Mouse (Mus musculus) MEL (cell line): ENCODE data around the gene Gm2115. TPM values are rescaled to one million over a fixed set of nuclear protein-coding genes. Genes with fewer than 3 reads are reported as not detected.

ENCODE experiments used
- DNase-seq: peaks from one replicate; pipeline ENCODE4 v3.0.0; 2011; ENCODE audit warnings: low read depth, low spot score
- H3K27ac ChIP-seq: 2 replicates; pipeline ENCODE4 v1.5.1; 2012; ENCODE audit warnings: low read depth, mild to moderate bottlenecking, control low read depth, low read length, moderate library complexity; ENCODE audit not compliant: control insufficient read depth
- H3K27me3 ChIP-seq, 2 experiments: fragments of 150-350 bp in 1 of 2; sonication (generic) in 1 of 2; 2 replicates each; pipeline ENCODE4 v1.6.1; 2012; ENCODE audit warnings: low read length in 2 of 2, mild to moderate bottlenecking in 2 of 2, improper control_type of control experiment in 1 of 2, moderate library complexity in 1 of 2; ENCODE audit not compliant: insufficient read depth in 2 of 2, control insufficient read depth in 1 of 2
- H3K36me3 ChIP-seq, 2 experiments: 2 replicates each; pipeline ENCODE4 v1.6.1; 2012 to 2014; ENCODE audit warnings: low read length in 2 of 2, improper control_type of control experiment in 1 of 2, inconsistent platforms in 1 of 2, mild to moderate bottlenecking in 1 of 2; ENCODE audit not compliant: insufficient read depth in 2 of 2, control insufficient read depth in 1 of 2
- H3K4me1 ChIP-seq, 2 experiments: fragments of 150-350 bp in 1 of 2; sonication (generic) in 1 of 2; 2 replicates each; pipeline ENCODE4 v1.6.1; 2012; ENCODE audit warnings: low read length in 2 of 2, improper control_type of control experiment in 1 of 2, mild to moderate bottlenecking in 1 of 2; ENCODE audit not compliant: insufficient read depth in 2 of 2, control insufficient read depth in 1 of 2
- H3K4me3 ChIP-seq, 2 experiments: fragments of 150-350 bp in 1 of 2; sonication (generic) in 1 of 2; 2 replicates each; pipeline ENCODE4 v1.5.1; 2012; ENCODE audit warnings: low read depth in 2 of 2, low read length in 2 of 2, mild to moderate bottlenecking in 2 of 2, moderate library complexity in 2 of 2, control low read depth in 1 of 2, improper control_type of control experiment in 1 of 2; ENCODE audit not compliant: control insufficient read depth in 1 of 2, insufficient read depth in 1 of 2
- H3K79me2 ChIP-seq: 2 replicates; pipeline ENCODE4 v1.6.1; 2012; ENCODE audit warnings: mild to moderate bottlenecking, low read length, moderate library complexity; ENCODE audit not compliant: control insufficient read depth, poor library complexity, insufficient read depth
- H3K9ac ChIP-seq: 2 replicates; pipeline ENCODE4 v1.6.1; 2012; ENCODE audit warnings: low read depth, mild to moderate bottlenecking, control low read depth, low read length, moderate library complexity; ENCODE audit not compliant: control insufficient read depth, poor library complexity, severe bottlenecking
- H3K9me3 ChIP-seq: fragments of 150-350 bp; sonication (generic); replicated peaks from 2 replicates; pipeline ENCODE4 v1.6.1; 2012; ENCODE audit warnings: mild to moderate bottlenecking, low read length, improper control_type of control experiment, moderate library complexity; ENCODE audit not compliant: insufficient read depth
- BHLHE40 ChIP-seq: IDR thresholded peaks from 2 replicates; pipeline ENCODE4 v1.6.1; 2012; ENCODE audit warnings: low read depth, mild to moderate bottlenecking, inconsistent platforms, low read length, improper control_type of control experiment, borderline replicate concordance
- EP300 ChIP-seq, 2 experiments: IDR thresholded peaks; 2 replicates each; pipeline ENCODE4 v1.6.1; 2011; ENCODE audit warnings: improper control_type of control experiment in 2 of 2, low read length in 2 of 2, low read depth in 1 of 2, mild to moderate bottlenecking in 1 of 2
- ETS1 ChIP-seq: IDR thresholded peaks from 2 replicates; pipeline ENCODE4 v1.6.1; 2012; ENCODE audit warnings: low read depth, mild to moderate bottlenecking, inconsistent platforms, low read length, improper control_type of control experiment, moderate library complexity
- MAFK ChIP-seq: IDR thresholded peaks from 2 replicates; pipeline ENCODE4 v1.6.1; 2011; ENCODE audit warnings: low read depth, mild to moderate bottlenecking, low read length, improper control_type of control experiment, borderline replicate concordance
- MAX ChIP-seq: IDR thresholded peaks from 2 replicates; pipeline ENCODE4 v1.6.1; 2011; ENCODE audit warnings: low read length, improper control_type of control experiment
- MAZ ChIP-seq: IDR thresholded peaks from 2 replicates; pipeline ENCODE4 v1.6.1; 2012; ENCODE audit warnings: low read depth, mild to moderate bottlenecking, inconsistent platforms, low read length, improper control_type of control experiment
- MEF2A ChIP-seq: IDR thresholded peaks from 2 replicates; pipeline ENCODE4 v1.6.1; 2014; ENCODE audit warnings: low read depth, mild to moderate bottlenecking, inconsistent platforms, low read length, improper control_type of control experiment; ENCODE audit not compliant: poor library complexity, insufficient replicate concordance, severe bottlenecking; ENCODE audit errors: extremely low read depth
- NELFE ChIP-seq: IDR thresholded peaks from 2 replicates; pipeline ENCODE4 v1.6.1; 2011; ENCODE audit warnings: low read depth, low read length, improper control_type of control experiment
- NRF1 ChIP-seq: IDR thresholded peaks from 2 replicates; pipeline ENCODE4 v1.6.1; 2014; ENCODE audit warnings: low read depth, mild to moderate bottlenecking, inconsistent platforms, low read length, improper control_type of control experiment, moderate library complexity; ENCODE audit not compliant: poor library complexity, insufficient read depth, severe bottlenecking
- POLR2A ChIP-seq, 2 experiments: IDR thresholded peaks; 2 replicates each; pipeline ENCODE4 v1.6.1; 2011 to 2012; ENCODE audit warnings: low read length in 2 of 2, mild to moderate bottlenecking in 2 of 2, control low read depth in 1 of 2, improper control_type of control experiment in 1 of 2, low read depth in 1 of 2, moderate library complexity in 1 of 2; ENCODE audit not compliant: control insufficient read depth in 1 of 2, insufficient read depth in 1 of 2, poor library complexity in 1 of 2
- POLR2AphosphoS2 ChIP-seq: IDR thresholded peaks from 2 replicates; pipeline ENCODE4 v1.6.1; 2011; ENCODE audit warnings: low read length, improper control_type of control experiment
- POLR2AphosphoS5 ChIP-seq: IDR thresholded peaks from 2 replicates; pipeline ENCODE4 v1.6.1; 2012; ENCODE audit warnings: low read depth, borderline replicate concordance, mild to moderate bottlenecking, inconsistent platforms, low read length, moderate library complexity, mixed read lengths
- RAD21 ChIP-seq: IDR thresholded peaks from 2 replicates; pipeline ENCODE4 v1.6.1; 2011; ENCODE audit warnings: mild to moderate bottlenecking, low read depth, low read length, improper control_type of control experiment
- SMC3 ChIP-seq: IDR thresholded peaks from 2 replicates; pipeline ENCODE4 v1.6.1; 2011; ENCODE audit warnings: low read depth, low read length, improper control_type of control experiment
- TAL1 ChIP-seq: IDR thresholded peaks from 2 replicates; pipeline ENCODE4 v1.6.1; 2012; ENCODE audit warnings: mild to moderate bottlenecking, inconsistent platforms, low read length, moderate library complexity, mixed read lengths
- TBP ChIP-seq: IDR thresholded peaks from 2 replicates; pipeline ENCODE4 v1.8.0; 2011; ENCODE audit warnings: low read depth, low read length, improper control_type of control experiment
- USF2 ChIP-seq, 2 experiments: IDR thresholded peaks; 2 replicates each; pipeline ENCODE4 v1.6.1; 2011 to 2012; ENCODE audit warnings: improper control_type of control experiment in 2 of 2, low read length in 2 of 2, borderline replicate concordance in 1 of 2, inconsistent platforms in 1 of 2, low read depth in 1 of 2, mild to moderate bottlenecking in 1 of 2; ENCODE audit not compliant: insufficient read depth in 1 of 2
- ZNF384 ChIP-seq: IDR thresholded peaks from 2 replicates; pipeline ENCODE4 v1.6.1; 2012; ENCODE audit warnings: low read depth, mild to moderate bottlenecking, inconsistent platforms, low read length, improper control_type of control experiment
- polyA plus RNA-seq, 2 experiments: library from polyadenylated mRNA; stranded (reverse) in 1 of 2; unstranded in 1 of 2; fragments of >175 nt in 1 of 2; fragments of >200 nt in 1 of 2; gene quantifications; 2 replicates each; pipeline versions ENCODE4 v1.2.1 to v1.2.4; 2012; ENCODE audit warnings: low replicate concordance in 2 of 2, low read depth in 1 of 2; ENCODE audit not compliant: insufficient read length in 2 of 2, insufficient read depth in 1 of 2, missing spikeins in 1 of 2
- total RNA-seq: library from RNA; depleted of rRNA; stranded (reverse); fragments of 300-350 nt; gene quantifications from 2 replicates; pipeline ENCODE4 v1.2.3, GENCODE M21; 2012

The Gm2115 gene
- total and polyA plus RNA-seq, 3 experiments: not detected

- no peaks in the 10 kb centered on the region for H3K9me3 ChIP-seq
- no peak for DNase-seq
- TF ChIP-seq MAZ (no peak), USF2 (IDR thresholded peaks at IDR 0.05; ENCODE audit: borderline replicate concordance in 1 of 2, insufficient read depth in 1 of 2, low read depth in 1 of 2, low read length in 2 of 2) (no peak), TAL1 (no peak), POLR2AphosphoS5 (no peak), TBP (no peak)
- no peak overlapping the region for H3K27ac ChIP-seq
- no peak overlapping the region for H3K9ac ChIP-seq
- H3K4me1 ChIP-seq: no peaks in the 10 kb centered on the region
- H3K36me3 ChIP-seq: no peaks in the 10 kb centered on the region
- no peaks in the 10 kb centered on the region for H3K27me3 ChIP-seq
- no peaks in the 10 kb centered on the region for H3K79me2 ChIP-seq
- no peak overlapping the region for H3K4me3 ChIP-seq
These were observed 71.9 kb downstream of the Gm2115 start for GRCm38 (mm10) chr7:84600631-84601030.

- Histone ChIP-seq H3K36me3 (no peaks in the 10 kb centered on the region), H3K27me3 (no peaks in the 10 kb centered on the region), H3K9ac (no peak overlapping the region), H3K4me1 (no peaks in the 10 kb centered on the region), H3K27ac (no peak overlapping the region), H3K79me2 (no peaks in the 10 kb centered on the region), H3K9me3 (no peaks in the 10 kb centered on the region), H3K4me3 (no peak overlapping the region)
- no peak for TF ChIP-seq ZNF384
- no peak for TF ChIP-seq RAD21
- no peak for TF ChIP-seq ETS1
- no peak for TF ChIP-seq POLR2AphosphoS2
- no peak for TF ChIP-seq TBP
- no peak for TF ChIP-seq NELFE
- TF ChIP-seq POLR2A (IDR thresholded peaks at IDR 0.05; ENCODE audit: control insufficient read depth in 1 of 2, insufficient read depth in 1 of 2, low read depth in 1 of 2, low read length in 2 of 2, poor library complexity in 1 of 2): no peak
- no peak for TF ChIP-seq EP300 (IDR thresholded peaks at IDR 0.05; ENCODE audit: low read depth in 1 of 2, low read length in 2 of 2)
- no peak for TF ChIP-seq BHLHE40
- no peak for TF ChIP-seq SMC3
- no peak for TF ChIP-seq MAFK
- TF ChIP-seq MAX: no peak
- TF ChIP-seq MEF2A: no peak
- TF ChIP-seq NRF1: no peak
- no peak for DNase-seq
These were observed 72.6 kb downstream of the Gm2115 start for GRCm38 (mm10) chr7:84601331-84601730.
